Mouse (Mus musculus): ENCODE results near the gene Fndc3b.

DNA sequence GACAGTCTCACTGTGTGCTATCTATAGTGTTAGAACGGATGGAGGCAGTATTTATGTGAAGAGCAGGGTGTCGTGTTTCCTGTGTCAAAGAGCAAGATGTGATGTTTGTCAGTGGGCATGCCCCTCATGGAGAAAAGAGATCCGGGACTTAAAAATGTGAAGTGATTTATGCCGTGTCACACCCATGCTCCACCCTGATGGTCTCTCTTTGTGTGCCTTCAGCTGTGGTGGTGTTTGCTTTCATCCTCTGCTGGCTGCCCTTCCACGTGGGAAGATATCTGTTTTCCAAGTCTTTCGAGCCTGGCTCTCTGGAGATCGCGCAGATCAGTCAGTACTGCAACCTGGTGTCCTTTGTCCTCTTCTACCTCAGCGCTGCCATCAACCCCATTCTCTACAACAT is 336.7 kb downstream of the Fndc3b start:
- TF ChIP-seq CTCF (conservative IDR thresholded peaks at IDR 0.05; ENCODE audit: insufficient read depth, insufficient read length, low read depth, low read length) (no peak), POLR2A (IDR thresholded peaks at IDR 0.05; ENCODE audit: low read depth, low read length) (no peak)

All from kidney, adult 2 months (tissue).